ENCODE assay signal across 25 mouse cellular contexts in the genomic region with DNA sequence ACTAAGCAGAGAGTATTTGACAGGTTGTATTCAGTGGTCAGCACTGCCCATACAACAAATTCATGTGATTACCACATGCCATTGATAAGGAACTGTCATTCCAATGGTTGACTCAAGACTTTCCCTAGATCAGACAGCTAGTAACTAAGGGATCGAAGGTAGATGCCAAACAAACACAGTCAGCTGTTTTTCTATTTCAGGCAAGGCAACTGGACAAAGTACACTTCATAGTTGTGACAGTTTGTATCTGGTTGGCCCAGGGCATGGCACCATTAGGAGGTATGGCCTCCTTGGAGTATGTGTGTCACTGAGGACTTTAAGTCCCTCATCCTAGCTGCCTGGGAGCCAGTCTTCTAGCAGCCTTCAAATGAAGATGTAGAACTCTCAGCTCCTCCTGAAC.
"Had no signal": no experiment of that assay in that cellular context is flagged by ENCODE, and none has a peak within 500 bp of the region (broad histone marks: within the 10 kb centered on the region; RNA-seq: fewer than 3 reads in every experiment).

No protein-coding gene starts in this region.

- H3K9me3 ChIP-seq: hindbrain, embryonic 10.5 days; hindbrain, embryonic 12.5 days; kidney, embryonic 15.5 days; limb, embryonic 15.5 days; liver, embryonic 12.5 days had no signal

- H3K27ac ChIP-seq: gastrocnemius, adult 2 months; heart, adult 2 months; hindbrain, embryonic 10.5 days; hindbrain, embryonic 12.5 days; hindbrain, embryonic 14.5 days; kidney, embryonic 15.5 days; kidney, postnatal 0 days; limb, embryonic 13.5 days; limb, embryonic 15.5 days; liver, embryonic 12.5 days; liver, embryonic 14.5 days had no signal

- H3K4me1 ChIP-seq: heart, embryonic 12.5 days; hindbrain, embryonic 10.5 days; hindbrain, embryonic 12.5 days; limb, embryonic 13.5 days; liver, embryonic 12.5 days had no signal

- H3K36me3 ChIP-seq: heart, embryonic 12.5 days; hindbrain, embryonic 10.5 days; hindbrain, embryonic 12.5 days; kidney, embryonic 15.5 days; limb, embryonic 13.5 days; limb, embryonic 15.5 days; liver, embryonic 12.5 days had no signal

- H3K27me3 ChIP-seq: heart, embryonic 12.5 days; hindbrain, embryonic 12.5 days; kidney, embryonic 15.5 days; limb, embryonic 13.5 days; limb, embryonic 15.5 days; liver, embryonic 12.5 days had no signal

- H3K4me2 ChIP-seq: heart, embryonic 12.5 days; hindbrain, embryonic 12.5 days; hindbrain, embryonic 14.5 days; kidney, embryonic 15.5 days; limb, embryonic 13.5 days; limb, embryonic 15.5 days; liver, embryonic 12.5 days had no signal

- H3K4me3 ChIP-seq: gastrocnemius, adult 2 months; heart, adult 2 months; heart, embryonic 12.5 days; hindbrain, embryonic 10.5 days; hindbrain, embryonic 12.5 days; kidney, embryonic 15.5 days; limb, embryonic 13.5 days; limb, embryonic 15.5 days; liver, embryonic 12.5 days had no signal

- H3K9ac ChIP-seq: heart, embryonic 12.5 days; hindbrain, embryonic 12.5 days; hindbrain, embryonic 14.5 days; kidney, embryonic 15.5 days; limb, embryonic 13.5 days; limb, embryonic 15.5 days; liver, embryonic 12.5 days; liver, embryonic 14.5 days had no signal

- DNase-seq: gastrocnemius, adult 2 months; gastrocnemius, postnatal 10 days; gastrocnemius, postnatal 25 days; heart, adult 2 months; heart, postnatal 10 days; heart, postnatal 4 days; kidney, adult 11 months; kidney, adult 2 months; kidney, adult 9 months; kidney, postnatal 14 days; layer of hippocampus, adult 9-11 months; layer of hippocampus, postnatal 36 days; left cerebral cortex, postnatal 4 days had no signal

- ATAC-seq: hindbrain, embryonic 16.5 days; inflammation-experienced regulatory T-cells, adult 6 months; liver, embryonic 12.5 days had no signal
